Mouse (Mus musculus) frontal cortex, postnatal 14 days (tissue): Measurements from ENCODE around the gene Ntn5.
"Not testable (repeated sequence)": the region's sequence is repeated elsewhere in the genome, so short reads cannot be mapped to it uniquely, and the experiment has no call there.

ENCODE experiments used
- DNase-seq, 2 experiments: peaks; one replicate each; pipeline ENCODE4 v3.0.0; 2022; ENCODE audit warnings: low spot score in 2 of 2

Ntn5 gene

GRCm38 (mm10) chr7:45660746-45661478 lies 22.9 kb upstream of the Ntn5 start:
- DNase-seq, result no peak

GRCm38 (mm10) chr7:45661702-45662101 lies 22.1 kb upstream of the Ntn5 start:
- not testable (repeated sequence) for DNase-seq

- no peak for DNase-seq
Measured at GRCm38 (mm10) chr7:45665303-45666138, 18.3 kb upstream of the Ntn5 start.

GRCm38 (mm10) chr7:45666161-45666560 lies 17.7 kb upstream of the Ntn5 start, which contains the start of gene Fut2:
Gene Fut2 (minus strand): TSS chr7:45666394.
- no peak for DNase-seq

GRCm38 (mm10) chr7:45667761-45668160 lies 16.1 kb upstream of the Ntn5 start:
- no peak for DNase-seq

GRCm38 (mm10) chr7:45668921-45669320 lies 14.9 kb upstream of the Ntn5 start:
- DNase-seq, result no peak

GRCm38 (mm10) chr7:45677627-45678295 lies 6.1 kb upstream of the Ntn5 start:
- no peak for DNase-seq

- no peak for DNase-seq
Measured at GRCm38 (mm10) chr7:45678513-45678912, 5.3 kb upstream of the Ntn5 start.

GRCm38 (mm10) chr7:45679966-45680621 lies 3.7 kb upstream of the Ntn5 start:
- no peak for DNase-seq

- DNase-seq, result no peak
Measured at GRCm38 (mm10) chr7:45681046-45681736, 2.6 kb upstream of the Ntn5 start.

GRCm38 (mm10) chr7:45682144-45683126 lies 1.4 kb upstream of the Ntn5 start:
- peak; percentile 68 to 76 for DNase-seq

GRCm38 (mm10) chr7:45685811-45686210 lies 2.0 kb downstream of the Ntn5 start:
- no peak for DNase-seq

- DNase-seq, result no peak
Measured at GRCm38 (mm10) chr7:45686841-45687240, 3.0 kb downstream of the Ntn5 start.

GRCm38 (mm10) chr7:45689099-45689498 lies 5.3 kb downstream of the Ntn5 start:
- no peak for DNase-seq

GRCm38 (mm10) chr7:45689800-45690199 lies 6.0 kb downstream of the Ntn5 start:
- DNase-seq, result no peak

- no peak for DNase-seq
Measured at GRCm38 (mm10) chr7:45692364-45692763, 8.5 kb downstream of the Ntn5 start.

- no peak for DNase-seq
Measured at GRCm38 (mm10) chr7:45693921-45694591, 10.2 kb downstream of the Ntn5 start, which contains the start of gene Sec1. Gene Sec1 (minus strand): TSS chr7:45694402.

- DNase-seq, result no peak
Measured at GRCm38 (mm10) chr7:45695098-45695497, 11.3 kb downstream of the Ntn5 start.

GRCm38 (mm10) chr7:45697894-45698293 lies 14.1 kb downstream of the Ntn5 start:
- DNase-seq, result no peak
